Mouse (Mus musculus): ENCODE results near the gene Krt2.

DNA sequence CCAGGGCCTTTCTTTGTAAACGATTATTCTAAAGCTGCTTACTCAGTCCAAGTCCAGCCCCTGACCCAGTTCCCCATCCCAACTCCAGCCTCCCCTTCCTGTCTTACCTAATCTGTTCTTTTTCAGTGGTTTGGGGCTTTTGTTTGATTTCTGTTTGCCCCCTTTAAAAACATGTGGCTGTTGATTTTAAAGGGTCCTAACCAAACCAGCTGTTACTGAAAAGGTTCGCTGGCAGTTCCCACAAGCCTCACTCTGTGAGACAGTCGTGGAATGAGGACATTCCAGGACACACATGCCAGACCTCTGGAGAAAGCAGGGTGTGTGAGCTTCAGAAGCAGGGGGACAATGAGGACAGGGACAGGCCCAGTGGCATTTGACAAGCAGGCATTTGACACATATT is 3.8 kb upstream of the Krt2 start:
- no peak for TF ChIP-seq EP300 (IDR thresholded peaks at IDR 0.05; ENCODE audit: low read depth in 1 of 2, low read length in 2 of 2)
- no peak for TF ChIP-seq CTCF (IDR thresholded peaks at IDR 0.05 in 2 of 3, conservative IDR thresholded peaks at IDR 0.05 in 1 of 3; ENCODE audit: control insufficient read depth in 1 of 3, insufficient read depth in 1 of 3, low read depth in 2 of 3, low read length in 3 of 3, poor library complexity in 1 of 3, severe bottlenecking in 1 of 3)
- no peak for TF ChIP-seq CHD2 (IDR thresholded peaks at IDR 0.05; ENCODE audit: low read length)
- TF ChIP-seq HCFC1 (IDR thresholded peaks at IDR 0.05; ENCODE audit: low read depth, low read length) = no peak
- no peak for TF ChIP-seq GATA1 (IDR thresholded peaks at IDR 0.05; ENCODE audit: low read depth, low read length)
- no peak for TF ChIP-seq POLR2A (IDR thresholded peaks at IDR 0.05; ENCODE audit: control insufficient read depth in 1 of 2, insufficient read depth in 1 of 2, low read depth in 1 of 2, low read length in 2 of 2, poor library complexity in 1 of 2)
- TF ChIP-seq MAFK (IDR thresholded peaks at IDR 0.05; ENCODE audit: borderline replicate concordance, low read depth, low read length) = no peak
- TF ChIP-seq ELF1 (IDR thresholded peaks at IDR 0.05; ENCODE audit: low read depth, low read length) = no peak
- no peak for TF ChIP-seq KAT2A (conservative IDR thresholded peaks at IDR 0.05; ENCODE audit: low read depth, low read length)
- TF ChIP-seq MAX (IDR thresholded peaks at IDR 0.05; ENCODE audit: low read length) = no peak
- TF ChIP-seq NELFE (IDR thresholded peaks at IDR 0.05; ENCODE audit: low read depth, low read length) = no peak
- TF ChIP-seq ETS1 (IDR thresholded peaks at IDR 0.05; ENCODE audit: low read depth, low read length) = no peak
- TF ChIP-seq MAZ (IDR thresholded peaks at IDR 0.05; ENCODE audit: low read depth, low read length) = no peak
- no peak for TF ChIP-seq ZC3H11A (IDR thresholded peaks at IDR 0.05; ENCODE audit: low read depth, low read length)

Data from MEL (cell line).